Mouse (Mus musculus) gastrocnemius, adult 2 months (tissue): ENCODE measurements around the gene Glul. TPM values are rescaled to one million over a fixed set of nuclear protein-coding genes. Genes with fewer than 3 reads are reported as not detected.
"Not testable (repeated sequence)": the region's sequence is repeated elsewhere in the genome, so short reads cannot be mapped to it uniquely, and the experiment has no call there.

ENCODE experiments used
- DNase-seq: peaks from one replicate; pipeline ENCODE4 v3.0.0; 2022
- H3K27ac ChIP-seq: fragments of 200-600 bp; 2 replicates; pipeline ENCODE4 v1.8.1; 2022; ENCODE audit warnings: mild to moderate bottlenecking
- H3K4me3 ChIP-seq: fragments of 200-600 bp; 2 replicates; pipeline ENCODE4 v1.8.1; 2022; ENCODE audit warnings: mild to moderate bottlenecking, moderate library complexity
- CTCF ChIP-seq: fragments of 200-600 bp; IDR thresholded peaks from 2 replicates; pipeline ENCODE4 v1.8.1; 2022; ENCODE audit warnings: antibody characterized with exemption, mild to moderate bottlenecking, moderate library complexity
- intact Hi-C: fragments of 180-260 bp; cut with DNase I; formaldehyde crosslinking; loops from one replicate; pipeline ENCODE4 v1.15.1; 2025
- long read RNA-seq, 2 experiments: library from polyadenylated mRNA; stranded (forward); transcript quantifications; one replicate each; pipeline ENCODE4 v2.0.0; 2021
- total RNA-seq, 2 experiments: library from RNA; stranded (reverse); gene quantifications; 2 replicates each; pipeline ENCODE4 v1.2.3; 2021

Glul gene
- total RNA-seq = 100 to 1,000 TPM; 501 to 689 TPM
- long read RNA-seq, experiment 1, transcript Glul-201 (7 exons, 2,792 nt) = major isoform, 25 of 37 reads
- long read RNA-seq, experiment 1, partial matches to known transcripts = 6 of 37 reads
- long read RNA-seq, experiment 1, other reads (novel, unspliced or antisense) = 6 of 37 reads
- long read RNA-seq, experiment 2, transcript Glul-201 (7 exons, 2,792 nt) = major isoform, 41 of 54 reads
- long read RNA-seq, experiment 2, partial matches to known transcripts = 5 of 54 reads
- long read RNA-seq, experiment 2, other reads (novel, unspliced or antisense) = 8 of 54 reads

DNA sequence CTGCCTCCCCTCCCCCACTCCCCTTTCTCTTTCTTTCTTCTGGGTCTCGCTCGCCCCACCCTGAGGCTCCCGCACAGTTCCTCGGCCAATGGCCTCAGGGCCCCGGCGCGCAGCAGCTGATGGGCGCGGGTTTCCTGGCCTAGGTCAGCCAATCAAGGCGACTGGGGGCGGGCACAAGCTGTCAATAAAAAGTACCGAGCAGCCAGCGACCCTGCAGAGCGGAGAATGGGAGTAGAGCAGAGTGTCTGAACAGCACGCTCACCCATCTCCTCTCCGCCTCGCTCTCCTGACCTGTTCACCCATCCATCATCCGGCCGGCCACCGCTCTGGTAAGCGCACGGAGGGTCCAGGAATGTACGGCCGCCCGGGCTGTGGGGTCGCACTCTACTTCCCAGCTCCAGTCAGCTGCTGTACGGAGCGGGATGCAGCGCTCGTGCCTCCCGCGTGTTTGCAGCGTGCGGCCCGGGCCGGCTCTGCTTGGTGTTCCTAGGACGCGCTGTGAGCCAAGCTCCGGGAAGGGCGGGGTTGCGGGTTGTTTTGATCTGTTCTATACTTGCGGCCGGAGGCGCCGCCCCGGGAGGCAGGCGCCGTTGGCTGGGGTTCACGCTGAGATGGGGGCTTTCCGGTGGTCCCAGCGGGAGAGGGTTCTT is at the start of gene Glul, which contains the start of gene Teddm2:
Gene Glul (plus strand): TSS at position 214 of the 650 bp plus-strand sequence.
Gene Teddm2 (minus strand): TSS at position 498 of the 650 bp plus-strand sequence.
- Histone ChIP-seq H3K4me3 (peak within 1 kb of the TSS; percentile 88), H3K27ac (peak within 1 kb of the TSS; percentile 98)
- intact Hi-C loops = loop anchor here (1.0 to 2.0 kb wide), 2 partner anchors 133 to 218 kb away; no protein-coding TSS in a partner anchor
- peak; percentile 98 for DNase-seq
- no peak for TF ChIP-seq CTCF

DNA sequence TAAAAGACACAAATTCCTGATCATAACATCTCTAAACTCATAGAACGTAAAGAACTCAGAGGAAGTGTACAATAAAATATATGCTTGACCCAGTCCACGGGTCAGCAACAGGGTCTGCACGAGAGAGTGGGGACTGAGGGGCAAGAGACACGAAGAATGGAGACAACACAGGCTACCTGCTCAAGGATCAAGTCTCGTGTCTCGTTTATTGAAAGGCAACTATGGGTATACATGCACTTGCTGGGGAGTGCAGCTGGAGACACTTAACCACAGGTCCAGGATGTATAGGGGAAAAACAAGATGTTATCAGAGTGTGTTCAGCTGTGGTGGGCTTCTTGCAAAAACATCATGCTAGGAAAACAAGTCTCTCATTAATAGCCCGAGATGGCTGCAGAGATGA is 47.0 kb upstream of the Glul start:
- DNase-seq, H3K27ac ChIP-seq, H3K4me3 ChIP-seq, intact Hi-C loops: not testable (repeated sequence)

DNA sequence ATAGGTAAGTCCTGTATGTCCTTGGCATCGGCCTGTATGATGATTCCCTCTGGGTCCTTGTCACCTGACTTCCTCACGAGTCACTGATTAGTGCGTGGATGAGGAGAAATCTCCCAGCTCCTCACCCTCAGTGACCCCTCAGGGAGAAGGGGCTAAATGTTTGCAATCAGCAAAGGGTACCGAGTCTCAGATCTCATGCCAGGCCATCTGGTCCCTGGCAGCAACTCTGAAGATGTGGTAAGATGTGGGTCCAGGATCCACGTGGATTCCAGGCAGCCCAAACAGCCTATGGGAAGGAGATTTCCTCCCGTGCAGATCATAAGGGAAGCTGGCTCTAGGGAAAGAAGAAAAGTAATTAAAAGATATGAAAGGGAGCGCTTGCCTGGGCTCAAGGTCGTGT is 43.8 kb upstream of the Glul start:
- no peak overlapping the region for H3K4me3 ChIP-seq
- no peak for TF ChIP-seq CTCF
- intact Hi-C loops = no loop called here
- no peak for DNase-seq
- no peak overlapping the region for H3K27ac ChIP-seq

DNA sequence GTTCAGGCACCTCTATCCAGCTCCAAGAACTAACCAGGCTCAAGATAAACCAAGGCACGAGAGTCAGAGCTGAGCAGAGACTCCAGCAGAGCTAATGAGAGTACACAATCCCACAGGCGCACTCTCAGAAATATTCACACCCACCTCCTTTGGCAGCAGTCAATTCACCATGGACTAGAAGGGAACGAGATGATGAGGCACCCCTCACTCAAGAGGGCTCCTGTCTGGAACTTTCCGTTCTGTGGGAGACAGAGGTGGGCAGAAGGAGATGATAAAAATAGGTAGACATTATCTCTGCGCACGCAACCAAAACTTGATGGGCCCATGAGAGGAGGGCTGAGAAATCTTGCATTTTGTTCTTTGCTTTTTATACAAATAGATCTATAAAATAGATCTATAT is 25.7 kb upstream of the Glul start, which contains the start of gene Teddm1b:
Gene Teddm1b (plus strand): TSS at position 301 of the 400 bp plus-strand sequence.
- H3K27ac ChIP-seq = no peak within 1 kb of the TSS
- intact Hi-C loops = no loop called here
- H3K4me3 ChIP-seq = no peak within 1 kb of the TSS
- no peak for TF ChIP-seq CTCF
- DNase-seq = no peak

DNA sequence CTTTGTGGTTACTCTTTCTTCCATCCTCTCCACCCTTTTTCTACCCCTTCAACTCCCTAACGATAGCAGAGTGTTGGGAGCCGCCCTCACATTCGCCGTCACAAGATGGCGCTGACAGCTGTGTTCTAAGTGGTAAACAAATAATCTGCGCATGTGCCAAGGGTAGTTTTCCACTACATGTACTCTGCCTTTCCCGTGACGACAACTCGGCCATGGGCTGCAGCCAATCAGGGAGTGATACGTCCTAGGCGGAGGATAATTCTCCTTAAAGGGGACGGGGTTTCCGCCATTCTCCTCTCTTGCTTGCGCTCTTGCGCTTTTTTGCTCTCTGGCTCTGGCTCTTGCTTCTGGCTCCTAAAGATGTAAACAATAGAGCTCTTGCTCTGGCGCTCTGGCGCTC is 19.4 kb upstream of the Glul start:
- DNase-seq, H3K4me3 ChIP-seq, intact Hi-C loops, H3K27ac ChIP-seq: not testable (repeated sequence)

DNA sequence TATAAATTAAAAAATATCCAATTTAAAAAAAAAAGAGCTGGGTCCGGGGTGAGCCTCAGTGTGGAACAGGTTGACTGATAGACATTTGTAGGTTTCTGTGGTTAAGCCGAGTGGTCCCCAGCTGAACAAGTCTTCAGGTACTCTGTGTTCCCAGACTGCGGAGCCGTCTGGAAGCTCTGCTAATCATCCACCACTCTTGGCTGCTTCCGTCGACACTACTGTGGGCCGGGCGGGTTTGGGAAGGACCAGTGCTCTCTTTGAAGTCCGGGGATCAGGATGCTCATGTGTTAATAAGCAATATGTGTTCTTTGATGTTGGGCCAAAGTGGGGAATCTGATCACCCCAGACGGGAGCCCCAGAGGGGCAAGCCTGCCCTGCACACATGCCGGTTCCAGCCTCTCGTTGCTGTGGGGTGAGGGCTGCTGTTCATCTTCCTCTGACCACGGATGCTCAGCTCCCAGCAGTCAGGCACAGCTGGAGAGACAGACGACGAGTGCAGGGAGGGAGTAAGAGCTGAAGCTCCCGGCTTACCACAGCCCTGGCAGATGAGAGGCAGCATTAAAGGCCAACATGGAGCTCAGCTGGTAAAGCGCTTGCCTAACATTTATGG is 13.6 kb upstream of the Glul start:
- DNase-seq = no peak
- intact Hi-C loops = no loop called here
- no peak for TF ChIP-seq CTCF
- H3K4me3 ChIP-seq = no peak overlapping the region
- no peak overlapping the region for H3K27ac ChIP-seq

DNA sequence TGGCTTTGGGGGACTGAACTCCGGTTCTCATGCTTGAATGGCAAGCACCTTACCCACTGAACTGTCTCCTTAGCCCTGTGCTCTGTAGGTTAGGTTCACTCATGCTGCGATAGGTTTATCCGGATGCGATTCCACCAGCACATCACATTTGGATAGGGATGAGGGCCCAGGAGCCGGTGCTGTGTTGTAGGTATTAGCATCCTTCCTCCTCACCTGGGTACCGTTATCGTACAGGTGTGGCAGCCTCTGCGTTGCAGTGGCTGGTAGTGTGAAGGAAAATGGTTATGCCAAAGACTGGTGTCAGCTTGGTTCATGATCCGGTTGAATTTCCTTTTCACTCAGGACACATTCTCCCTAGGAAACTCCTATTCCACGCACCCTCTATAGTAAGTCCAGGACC is 9.6 kb upstream of the Glul start:
- TF ChIP-seq CTCF = no peak
- no peak overlapping the region for H3K4me3 ChIP-seq
- intact Hi-C loops = no loop called here

DNA sequence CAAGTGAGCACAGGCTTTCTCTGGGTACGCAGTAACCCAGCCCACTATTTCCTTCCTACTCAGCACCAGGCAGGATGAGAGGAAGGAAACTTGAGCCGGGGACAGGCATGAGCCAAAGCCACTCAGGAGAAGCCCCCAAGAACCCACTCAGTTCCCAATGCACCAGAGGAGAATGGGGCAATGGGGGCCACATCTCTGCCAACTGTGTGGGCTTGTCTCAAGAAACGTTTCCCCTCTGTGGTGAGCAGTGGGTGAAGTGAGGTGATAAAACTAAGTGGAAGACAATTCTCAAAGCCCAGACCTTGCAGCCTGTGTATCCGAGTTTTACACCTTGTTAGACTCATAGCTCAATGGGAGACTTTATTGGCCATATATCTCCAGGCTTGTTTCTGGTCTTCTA is 8.3 kb upstream of the Glul start, which contains the start of gene Teddm1a:
Gene Teddm1a (plus strand): TSS at position 301 of the 400 bp plus-strand sequence.
- H3K27ac ChIP-seq = no peak within 1 kb of the TSS
- intact Hi-C loops = no loop called here
- no peak for TF ChIP-seq CTCF
- H3K4me3 ChIP-seq = no peak within 1 kb of the TSS
- DNase-seq = no peak

More for the DNA sequence above, 9.6 kb upstream of the Glul start:
- DNase-seq = no peak
- no peak overlapping the region for H3K27ac ChIP-seq

DNA sequence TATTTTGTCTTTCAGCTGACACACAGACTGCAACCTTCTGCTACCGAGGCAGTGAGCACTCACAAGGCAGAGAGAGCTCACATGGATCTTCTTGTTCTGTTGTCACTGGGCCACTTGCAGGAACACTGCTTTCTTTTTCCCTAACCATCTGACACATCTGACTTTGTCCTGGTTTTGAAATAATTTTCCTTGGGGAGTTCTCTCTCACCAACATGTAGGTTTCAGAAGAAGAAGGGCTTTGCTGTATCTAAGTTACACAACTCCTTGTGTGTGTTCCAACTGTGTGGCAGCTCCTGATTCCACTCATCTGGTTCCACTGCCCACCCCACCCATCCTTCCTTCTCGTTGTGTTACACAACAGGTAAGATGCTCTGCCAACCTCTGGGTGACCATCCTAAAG is 6.0 kb upstream of the Glul start:
- no peak for DNase-seq
- H3K27ac ChIP-seq = no peak overlapping the region
- H3K4me3 ChIP-seq = no peak overlapping the region
- intact Hi-C loops = loop anchor here (2.0 kb wide), 1 partner anchor 837 kb away; no protein-coding TSS in a partner anchor
- TF ChIP-seq CTCF = no peak

DNA sequence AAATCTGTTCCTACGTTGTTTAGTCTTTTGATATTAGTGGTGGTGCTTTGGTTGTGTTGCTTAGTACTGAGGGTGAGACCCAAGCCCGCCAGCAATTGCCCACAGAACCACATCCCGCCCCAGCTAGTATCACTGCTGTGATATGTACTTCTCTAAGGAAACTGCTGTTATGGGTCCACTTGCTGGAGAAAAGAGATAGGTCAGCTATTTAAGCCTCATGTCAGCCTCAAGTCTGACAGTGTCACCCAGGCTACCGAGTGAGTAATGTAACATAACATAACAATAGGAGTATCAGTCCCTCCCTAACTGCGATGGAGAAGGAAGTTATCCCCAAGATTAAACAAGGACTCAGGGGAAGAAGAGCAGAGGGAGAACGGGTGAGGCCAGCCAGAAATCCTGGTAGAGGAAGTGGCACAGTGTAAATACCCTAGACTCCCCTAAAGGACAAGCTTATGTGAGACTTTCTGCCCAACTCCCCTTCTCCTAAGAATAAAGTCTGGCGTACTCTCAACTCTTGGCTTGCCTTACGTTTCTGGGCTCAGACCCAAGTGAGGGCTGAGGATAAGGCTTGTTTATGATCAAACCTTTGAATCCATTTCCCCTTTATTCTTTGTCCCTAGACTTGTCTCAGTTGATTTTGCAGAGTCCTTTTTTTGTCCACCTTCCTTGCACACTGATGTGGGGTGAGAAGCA is 5.4 kb upstream of the Glul start:
- Histone ChIP-seq H3K4me3 (no peak overlapping the region), H3K27ac (peak overlapping the region; percentile 20; the same call in 1 of the 2 replicates)
- DNase-seq = no peak
- intact Hi-C loops = loop anchor here (2.0 kb wide), 1 partner anchor 836 kb away; no protein-coding TSS in a partner anchor
- no peak for TF ChIP-seq CTCF

DNA sequence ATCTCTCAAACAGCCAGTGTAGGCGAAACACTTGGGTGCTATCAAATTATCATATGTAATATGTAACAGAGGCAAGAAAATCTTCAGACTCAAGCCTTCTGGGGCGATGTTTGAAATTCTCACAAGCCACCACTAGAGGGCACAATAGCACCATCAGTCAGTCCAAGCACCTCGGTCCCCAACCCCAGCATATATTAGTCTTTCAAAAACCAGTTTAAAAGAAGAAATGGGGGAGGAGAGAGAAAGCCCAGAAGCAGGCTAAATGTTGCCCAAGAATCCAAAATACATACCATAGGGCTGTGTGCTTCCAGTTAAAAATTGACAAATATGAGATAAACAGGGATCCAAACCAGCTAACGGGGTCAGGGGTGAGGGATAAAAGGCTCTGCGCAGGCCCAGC is 4.8 kb upstream of the Glul start:
- intact Hi-C loops = loop anchor here (1.0 to 2.0 kb wide), 2 partner anchors 223 to 836 kb away; no protein-coding TSS in a partner anchor
- peak; percentile 75 for DNase-seq
- peak; percentile 90 for TF ChIP-seq CTCF
- Histone ChIP-seq H3K27ac (no peak overlapping the region; the same call in 1 of the 2 replicates), H3K4me3 (no peak overlapping the region)

DNA sequence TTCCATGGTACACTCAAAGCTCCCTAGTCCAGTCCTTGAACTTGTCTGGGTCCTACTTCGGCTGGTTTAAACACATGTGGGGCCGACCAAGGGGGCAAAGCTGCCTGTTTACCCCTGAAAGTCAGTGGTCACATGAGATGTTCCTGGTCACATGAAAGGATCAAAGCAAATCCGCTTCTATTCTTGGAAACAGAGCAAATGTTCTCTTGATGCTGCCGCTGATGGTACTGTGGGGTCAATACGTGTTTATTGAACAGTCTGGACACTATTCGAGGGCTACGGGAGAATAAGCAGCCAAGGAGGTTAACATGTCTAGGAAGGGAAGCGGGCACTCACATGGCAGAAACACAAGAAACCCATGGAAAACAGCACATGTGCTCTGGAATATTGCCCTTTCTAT is 2.5 kb upstream of the Glul start:
- no peak for DNase-seq
- TF ChIP-seq CTCF = no peak
- Histone ChIP-seq H3K4me3 (no peak overlapping the region), H3K27ac (0 out of 2 replicates have a peak overlapping the region, but pooled peaks have one; percentile 16)
- intact Hi-C loops = no loop called here
